Comparison of ENCODE assay signal across 11 mouse cellular contexts in genomic region chr9:44691671-44692520, GRCm38 (mm10). TPM values are rescaled to one million over a fixed set of nuclear protein-coding genes. Genes with fewer than 3 reads are reported as not detected.
DNase-seq lines count a peak whose midpoint lies in the region; ATAC-seq and TF ChIP-seq lines count a peak whose summit lies in the region.
"Had no signal": no experiment of that assay in that cellular context is flagged by ENCODE, and none has a peak within 500 bp of the region (broad histone marks: within the 10 kb centered on the region; RNA-seq: fewer than 3 reads in every experiment).

No protein-coding gene starts in this region.

- H3K36me3 ChIP-seq in liver, adult 2 months (ENCODE audit: control insufficient read depth, insufficient read depth, low read length) = no peaks in the 10 kb centered on the region; the same call in 1 of the 2 replicates
- H3K36me3 ChIP-seq in kidney, embryonic 16.5 days (ENCODE audit: insufficient read depth, low read length) = peaks cover 69% of the 10 kb centered on the region
- no peaks in the 10 kb centered on the region for H3K36me3 ChIP-seq in liver, embryonic 16.5 days (ENCODE audit: control insufficient read depth, insufficient read depth)
- peaks cover 60% of the 10 kb centered on the region for H3K36me3 ChIP-seq in stomach, embryonic 14.5 days (ENCODE audit: control insufficient read depth, insufficient read depth, low read length)
- peaks cover 98% of the 10 kb centered on the region for H3K36me3 ChIP-seq in midbrain, embryonic 10.5 days
- H3K36me3 ChIP-seq: G1E had no signal

- H3K9me3 ChIP-seq in kidney, embryonic 16.5 days (ENCODE audit: low read length) = no peaks in the 10 kb centered on the region
- no peaks in the 10 kb centered on the region for H3K9me3 ChIP-seq in liver, embryonic 16.5 days (replicated peaks; ENCODE audit: control insufficient read depth, low read length)
- no peaks in the 10 kb centered on the region for H3K9me3 ChIP-seq in stomach, embryonic 14.5 days (ENCODE audit: control insufficient read depth, low read depth, low read length)
- no peaks in the 10 kb centered on the region for H3K9me3 ChIP-seq in midbrain, embryonic 10.5 days (replicated peaks)
- H3K9me3 ChIP-seq: G1E had no signal

- H3K27ac ChIP-seq in liver, adult 2 months (replicated peaks; ENCODE audit: insufficient read depth, low read depth, low read length) = peak overlapping the region; percentile 6
- peak overlapping the region; percentile 56; the same call in 1 of the 2 replicates for H3K27ac ChIP-seq in kidney, embryonic 16.5 days (ENCODE audit: low read length)
- H3K27ac ChIP-seq in liver, embryonic 16.5 days (ENCODE audit: low read length) = no peak overlapping the region
- no peak overlapping the region for H3K27ac ChIP-seq in stomach, embryonic 14.5 days (ENCODE audit: low read length)
- H3K27ac ChIP-seq in midbrain, embryonic 10.5 days (replicated peaks) = no peak overlapping the region

- WGBS in liver, adult 2 months = 17% methylated on average over 21 of the region's 21 CpGs
- WGBS in kidney, embryonic 16.5 days = 56% methylated on average over 21 of the region's 21 CpGs
- WGBS in liver, embryonic 16.5 days (ENCODE audit: insufficient replicate concordance) = 55% methylated on average over 21 of the region's 21 CpGs
- 64% methylated on average over 21 of the region's 21 CpGs for WGBS in stomach, embryonic 14.5 days
- WGBS in midbrain, embryonic 10.5 days = 88% methylated on average over 21 of the region's 21 CpGs

- no peaks in the 10 kb centered on the region for H3K79me2 ChIP-seq in liver, adult 2 months (ENCODE audit: control insufficient read depth, insufficient read depth, low read length)

- no peak overlapping the region for H3K4me2 ChIP-seq in kidney, embryonic 16.5 days (replicated peaks; ENCODE audit: low read depth, low read length)
- no peak overlapping the region for H3K4me2 ChIP-seq in liver, embryonic 16.5 days (ENCODE audit: low read depth, low read length)
- no peak overlapping the region for H3K4me2 ChIP-seq in stomach, embryonic 14.5 days (replicated peaks; ENCODE audit: low read depth, low read length)

- H3K4me3 ChIP-seq in liver, adult 2 months (ENCODE audit: insufficient read depth, low read depth, low read length) = no peak overlapping the region
- no peak overlapping the region for H3K4me3 ChIP-seq in kidney, embryonic 16.5 days (ENCODE audit: low read length)
- no peak overlapping the region for H3K4me3 ChIP-seq in liver, embryonic 16.5 days (ENCODE audit: low read depth, low read length)
- H3K4me3 ChIP-seq in stomach, embryonic 14.5 days (ENCODE audit: low read depth, low read length) = no peak overlapping the region
- no peak overlapping the region for H3K4me3 ChIP-seq in midbrain, embryonic 10.5 days

- no peak overlapping the region for H3K9ac ChIP-seq in liver, adult 2 months (ENCODE audit: low read depth, low read length)
- H3K9ac ChIP-seq in kidney, embryonic 16.5 days (replicated peaks; ENCODE audit: low read length) = no peak overlapping the region
- no peak overlapping the region for H3K9ac ChIP-seq in liver, embryonic 16.5 days (ENCODE audit: low read depth, low read length)
- H3K9ac ChIP-seq in stomach, embryonic 14.5 days (replicated peaks; ENCODE audit: low read depth, low read length) = no peak overlapping the region

- TF ChIP-seq POLR2A in liver, adult 2 months (IDR thresholded peaks at IDR 0.05; ENCODE audit: extremely low read depth, insufficient read depth, low read length) = no peak

- peak; percentile 80 for ATAC-seq in kidney, embryonic 16.5 days (ENCODE audit: low FRiP score, low TSS enrichment)
- peak; percentile 71 for ATAC-seq in liver, embryonic 16.5 days (ENCODE audit: low read depth)
- ATAC-seq in stomach, embryonic 14.5 days (ENCODE audit: insufficient number of reproducible peaks, insufficient read depth, low FRiP score, low read depth) = 0 out of 2 replicates have a peak, but pooled peaks have one; percentile 47

- no peaks in the 10 kb centered on the region for H3K27me3 ChIP-seq in liver, adult 2 months (ENCODE audit: control insufficient read depth, insufficient read depth, low read length)
- no peaks in the 10 kb centered on the region for H3K27me3 ChIP-seq in kidney, embryonic 16.5 days (ENCODE audit: insufficient read depth, low read length)
- no peaks in the 10 kb centered on the region for H3K27me3 ChIP-seq in liver, embryonic 16.5 days (ENCODE audit: control insufficient read depth, insufficient read depth, low read depth, low read length)
- H3K27me3 ChIP-seq in stomach, embryonic 14.5 days (ENCODE audit: control insufficient read depth, insufficient read depth, low read length) = no peaks in the 10 kb centered on the region
- H3K27me3 ChIP-seq in midbrain, embryonic 10.5 days (ENCODE audit: low read depth, poor library complexity, severe bottlenecking) = no peaks in the 10 kb centered on the region

- no peak for TF ChIP-seq CTCF in liver, adult 2 months (IDR thresholded peaks at IDR 0.05; ENCODE audit: low read depth, low read length)

- H3K4me1 ChIP-seq in liver, adult 2 months (ENCODE audit: control insufficient read depth, insufficient read depth, low read length) = peaks cover 13% of the 10 kb centered on the region
- H3K4me1 ChIP-seq in kidney, embryonic 16.5 days (ENCODE audit: insufficient read depth, low read length) = peaks cover 9% of the 10 kb centered on the region; the same call in 1 of the 2 replicates
- peaks cover 2% of the 10 kb centered on the region; the same call in 1 of the 2 replicates for H3K4me1 ChIP-seq in liver, embryonic 16.5 days (ENCODE audit: control insufficient read depth, low read depth, low read length)
- peaks cover 6% of the 10 kb centered on the region; the same call in 1 of the 2 replicates for H3K4me1 ChIP-seq in stomach, embryonic 14.5 days (ENCODE audit: control insufficient read depth, insufficient read depth, low read length)
- H3K4me1 ChIP-seq in midbrain, embryonic 10.5 days = peaks cover 6% of the 10 kb centered on the region

- DNase-seq in liver, adult 2 months (ENCODE audit: extremely low read depth, low read depth, low spot score) = peak; percentile 80
- DNase-seq in liver = no peak
- peak; percentile 89 for DNase-seq in cerebellum, adult 9-11 months
- peak; percentile 84 to 87 for DNase-seq in heart, adult 18-20 months
- DNase-seq in midbrain, embryonic 10.5 days (ENCODE audit: low spot score) = no peak

RNA-seq across cellular contexts. Expression of gene Treh, which starts 18.9 kb away (rescaled TPM):
- 0.34 and 0.37 TPM in 2 replicates for total RNA-seq in liver, adult 2 months (2014; rRNA removed)
- 0.15 and 0.17 TPM in 2 replicates for polyA plus RNA-seq in liver, adult 2 months (2012; rRNA removed)
- not detected for total RNA-seq in heart, adult 18-20 months (2021)
- 0.17 TPM in 1 of 2 replicates, not detected in the other for polyA plus RNA-seq in kidney, embryonic 16.5 days (2015; fragmentation: Nextera tagmentation; extraction: Ambion mirVana)
- not detected in 2 replicates for polyA plus RNA-seq in liver, embryonic 16.5 days (2015; fragmentation: Nextera tagmentation; extraction: Ambion mirVana)
- not detected in 2 replicates for polyA plus RNA-seq in stomach, embryonic 14.5 days (2014; fragmentation: Nextera tagmentation; extraction: Ambion mirVana)
- not detected in 2 replicates for polyA plus RNA-seq in midbrain, embryonic 10.5 days (2016; fragmentation: Nextera tagmentation; extraction: Ambion mirVana)
- total RNA-seq: G1E; hematopoietic stem cell, adult 5-6 weeks had no signal
- polyA plus RNA-seq: G1E; testis, adult 2 months had no signal

RNA-seq across cellular contexts. Expression of gene Phldb1, which starts 43.1 kb away (rescaled TPM):
- total RNA-seq in liver, adult 2 months (2014; rRNA removed) = 2.2 and 4.6 TPM in 2 replicates
- 2.6 and 5.9 TPM in 2 replicates for polyA plus RNA-seq in liver, adult 2 months (2012; rRNA removed)
- total RNA-seq in heart, adult 18-20 months (2021) = 100 to 1,000 TPM; 109 to 125 TPM
- 37.0 and 37.6 TPM in 2 replicates for polyA plus RNA-seq in kidney, embryonic 16.5 days (2015; fragmentation: Nextera tagmentation; extraction: Ambion mirVana)
- polyA plus RNA-seq in liver, embryonic 16.5 days (2015; fragmentation: Nextera tagmentation; extraction: Ambion mirVana) = 2.2 and 2.3 TPM in 2 replicates
- 26.7 and 26.8 TPM in 2 replicates for polyA plus RNA-seq in stomach, embryonic 14.5 days (2014; fragmentation: Nextera tagmentation; extraction: Ambion mirVana)
- polyA plus RNA-seq in midbrain, embryonic 10.5 days (2016; fragmentation: Nextera tagmentation; extraction: Ambion mirVana) = 40.8 and 49.1 TPM in 2 replicates

Comparison
In these comparisons a context has a peak if more than half of its experiments do, and no peak if none do; other contexts are left out.
1. DNase-seq: peak in liver, adult 2 months (single experiment), cerebellum, adult 9-11 months (single experiment) and heart, adult 18-20 months (2 of 2); none in liver (single experiment) and midbrain, embryonic 10.5 days (single experiment).
2. H3K27ac ChIP-seq: peak in liver, adult 2 months (single experiment) and kidney, embryonic 16.5 days (single experiment); none in liver, embryonic 16.5 days (single experiment), stomach, embryonic 14.5 days (single experiment) and midbrain, embryonic 10.5 days (single experiment).
3. Peak in every context shown above with its lines, with median percentiles within 50 percentile points of each other: ATAC-seq.